Mouse (Mus musculus): ENCODE data around the gene Camsap3. TPM values are rescaled to one million over a fixed set of nuclear protein-coding genes. Genes with fewer than 3 reads are reported as not detected.
A peak's percentile ranks its signal among the peaks of the same experiment; 100 is the strongest.

Gene Camsap3
- total and polyA plus RNA-seq, 2 experiments from 2014 or later = 46.2 to 149 TPM

GRCm38 (mm10) chr8:3625445-3625844 is 38.4 kb downstream of the Camsap3 start, which contains the start of gene Pcp2:
Pcp2 (minus strand) TSS chr8:3625545.
- ATAC-seq (ENCODE audit: low FRiP score) (no peak), DNase-seq (ENCODE audit: low spot score) (no peak)
- H3K36me3 ChIP-seq (ENCODE audit: insufficient read depth, low read length) = no peaks in the 10 kb centered on the region
- peaks cover 9% of the 10 kb centered on the region; the same call in 1 of the 2 replicates for H3K27me3 ChIP-seq (ENCODE audit: insufficient read depth, low read length)
- H3K9ac ChIP-seq (replicated peaks; ENCODE audit: low read length, poor library complexity, severe bottlenecking) = no peak within 1 kb of the TSS
- 63% methylated on average over 1 of the region's 1 CpGs for WGBS
- H3K4me3 ChIP-seq (ENCODE audit: low read depth, low read length) = no peak within 1 kb of the TSS
- no peak within 1 kb of the TSS for H3K4me2 ChIP-seq (ENCODE audit: low read depth, low read length, poor library complexity, severe bottlenecking)
- TF ChIP-seq CTCF (IDR thresholded peaks at IDR 0.05) = no peak
- no peak within 1 kb of the TSS for H3K27ac ChIP-seq (ENCODE audit: low read depth, low read length)
- H3K4me1 ChIP-seq (ENCODE audit: insufficient read depth, low read length) = 0 out of 2 replicates have a peak, but pooled peaks cover 3% of the 10 kb centered on the region
- no peaks in the 10 kb centered on the region for H3K9me3 ChIP-seq (ENCODE audit: low read length)

DNA sequence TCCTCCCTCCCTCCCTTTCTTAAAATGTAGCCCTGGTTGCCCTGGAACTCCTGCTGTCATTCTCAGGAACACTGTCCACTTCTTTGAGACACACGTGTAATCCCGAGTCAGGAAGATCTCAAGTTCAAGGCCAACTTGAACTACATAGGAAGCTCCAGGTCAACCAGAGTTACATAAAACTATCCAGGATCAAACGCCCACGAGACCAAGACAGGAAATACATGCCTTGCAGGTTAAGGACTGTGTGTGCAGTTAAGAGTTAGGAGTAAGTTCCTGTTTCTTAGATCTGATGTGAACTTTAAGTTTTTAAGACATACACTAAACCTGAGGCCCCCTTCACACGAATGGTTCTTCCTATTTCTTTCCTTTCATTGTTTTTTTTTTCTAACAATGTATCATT is 39.9 kb downstream of the Camsap3 start:
- H3K27me3 ChIP-seq (ENCODE audit: insufficient read depth, low read length) = peaks cover 9% of the 10 kb centered on the region; the same call in 1 of the 2 replicates
- H3K9me3 ChIP-seq (ENCODE audit: low read length) = no peaks in the 10 kb centered on the region
- no peak overlapping the region for H3K4me2 ChIP-seq (ENCODE audit: low read depth, low read length, poor library complexity, severe bottlenecking)
- H3K27ac ChIP-seq (ENCODE audit: low read depth, low read length) = no peak overlapping the region
- no peak for TF ChIP-seq CTCF (IDR thresholded peaks at IDR 0.05)
- H3K36me3 ChIP-seq (ENCODE audit: insufficient read depth, low read length) = no peaks in the 10 kb centered on the region
- DNase-seq (ENCODE audit: low spot score) (no peak), ATAC-seq (ENCODE audit: low FRiP score) (no peak)
- WGBS = 66% methylated on average over 5 of the region's 5 CpGs
- H3K9ac ChIP-seq (replicated peaks; ENCODE audit: low read length, poor library complexity, severe bottlenecking) = no peak overlapping the region
- no peak overlapping the region for H3K4me3 ChIP-seq (ENCODE audit: low read depth, low read length)
- peaks cover 7% of the 10 kb centered on the region; the same call in 1 of the 2 replicates for H3K4me1 ChIP-seq (ENCODE audit: insufficient read depth, low read length)

DNA sequence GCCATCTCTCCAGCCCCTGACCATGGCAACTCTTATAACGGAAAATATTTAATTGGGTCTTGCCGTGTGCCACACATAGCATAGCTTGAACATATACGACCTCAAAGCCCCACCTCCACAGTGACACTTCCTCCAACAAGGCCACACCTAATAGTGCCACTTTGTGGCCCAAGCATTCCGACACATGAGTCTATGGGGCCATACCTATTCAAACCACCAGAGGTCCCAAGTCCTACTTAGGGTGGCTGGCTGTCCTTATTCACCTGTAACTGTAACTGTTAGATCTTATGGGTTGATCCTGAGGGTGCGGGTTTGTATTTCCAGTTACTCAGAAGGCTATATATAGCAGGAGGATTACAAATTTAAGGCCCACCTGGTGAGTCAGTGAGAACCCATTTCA is 40.9 kb downstream of the Camsap3 start:
- WGBS = 29% methylated on average over 5 of the region's 5 CpGs

GRCm38 (mm10) chr8:3630647-3631477 is 43.8 kb downstream of the Camsap3 start, which contains the start of gene Stxbp2:
Stxbp2 (plus strand) TSS chr8:3630955.
- H3K9ac ChIP-seq (replicated peaks; ENCODE audit: low read length, poor library complexity, severe bottlenecking) = peak within 1 kb of the TSS; percentile 51
- ATAC-seq (ENCODE audit: low FRiP score) = peak; percentile 74
- no peaks in the 10 kb centered on the region for H3K36me3 ChIP-seq (ENCODE audit: insufficient read depth, low read length)
- H3K27ac ChIP-seq (ENCODE audit: low read depth, low read length) = no peak within 1 kb of the TSS
- peak within 1 kb of the TSS; percentile 60 for H3K4me2 ChIP-seq (ENCODE audit: low read depth, low read length, poor library complexity, severe bottlenecking)
- peak within 1 kb of the TSS; percentile 44 for H3K4me3 ChIP-seq (ENCODE audit: low read depth, low read length)
- peak; percentile 43 for DNase-seq (ENCODE audit: low spot score)
- 6% methylated on average over 47 of the region's 47 CpGs for WGBS
- H3K27me3 ChIP-seq (ENCODE audit: insufficient read depth, low read length) = peaks cover 9% of the 10 kb centered on the region; the same call in 1 of the 2 replicates
- H3K9me3 ChIP-seq (ENCODE audit: low read length) = no peaks in the 10 kb centered on the region
- H3K4me1 ChIP-seq (ENCODE audit: insufficient read depth, low read length) = peaks cover 4% of the 10 kb centered on the region; the same call in 1 of the 2 replicates
- no peak; the same call in 1 of the 2 replicates for TF ChIP-seq CTCF (IDR thresholded peaks at IDR 0.05)

More for the DNA sequence above, 40.9 kb downstream of the Camsap3 start:
- Histone ChIP-seq H3K27ac (ENCODE audit: low read depth, low read length) (no peak overlapping the region), H3K4me3 (ENCODE audit: low read depth, low read length) (no peak overlapping the region), H3K36me3 (ENCODE audit: insufficient read depth, low read length) (no peaks in the 10 kb centered on the region), H3K4me1 (ENCODE audit: insufficient read depth, low read length) (peaks cover 4% of the 10 kb centered on the region; the same call in 1 of the 2 replicates), H3K4me2 (ENCODE audit: low read depth, low read length, poor library complexity, severe bottlenecking) (no peak overlapping the region), H3K9ac (replicated peaks; ENCODE audit: low read length, poor library complexity, severe bottlenecking) (no peak overlapping the region), H3K27me3 (ENCODE audit: insufficient read depth, low read length) (peaks cover 9% of the 10 kb centered on the region; the same call in 1 of the 2 replicates), H3K9me3 (ENCODE audit: low read length) (no peaks in the 10 kb centered on the region)
- peak; percentile 72 for TF ChIP-seq CTCF (IDR thresholded peaks at IDR 0.05)
- ATAC-seq (ENCODE audit: low FRiP score) (0 out of 2 replicates have a peak, but pooled peaks have one; percentile 36), DNase-seq (ENCODE audit: low spot score) (peak; percentile 50)

- peaks cover 9% of the 10 kb centered on the region; the same call in 1 of the 2 replicates for H3K27me3 ChIP-seq (ENCODE audit: insufficient read depth, low read length)
- no peak for DNase-seq (ENCODE audit: low spot score)
- no peak for TF ChIP-seq CTCF (IDR thresholded peaks at IDR 0.05)
- H3K9me3 ChIP-seq (ENCODE audit: low read length) = no peaks in the 10 kb centered on the region
- H3K27ac ChIP-seq (ENCODE audit: low read depth, low read length) = no peak overlapping the region
- ATAC-seq (ENCODE audit: low FRiP score) = 0 out of 2 replicates have a peak, but pooled peaks have one; percentile 5
- H3K9ac ChIP-seq (replicated peaks; ENCODE audit: low read length, poor library complexity, severe bottlenecking) = peak overlapping the region; percentile 51
- peak overlapping the region; percentile 44 for H3K4me3 ChIP-seq (ENCODE audit: low read depth, low read length)
- H3K36me3 ChIP-seq (ENCODE audit: insufficient read depth, low read length) = 0 out of 2 replicates have a peak, but pooled peaks cover 5% of the 10 kb centered on the region
- H3K4me1 ChIP-seq (ENCODE audit: insufficient read depth, low read length) = peaks cover 4% of the 10 kb centered on the region; the same call in 1 of the 2 replicates
- WGBS = 23% methylated on average over 8 of the region's 8 CpGs
- H3K4me2 ChIP-seq (ENCODE audit: low read depth, low read length, poor library complexity, severe bottlenecking) = peak overlapping the region; percentile 60
Measured at GRCm38 (mm10) chr8:3631478-3631875, 44.4 kb downstream of the Camsap3 start.

GRCm38 (mm10) chr8:3645804-3646203 is 58.7 kb downstream of the Camsap3 start:
- peak; percentile 10 for DNase-seq (ENCODE audit: low spot score)
- Histone ChIP-seq H3K27me3 (ENCODE audit: insufficient read depth, low read length) (no peaks in the 10 kb centered on the region), H3K27ac (ENCODE audit: low read depth, low read length) (no peak overlapping the region), H3K36me3 (ENCODE audit: insufficient read depth, low read length) (no peaks in the 10 kb centered on the region), H3K9me3 (ENCODE audit: low read length) (no peaks in the 10 kb centered on the region), H3K4me2 (ENCODE audit: low read depth, low read length, poor library complexity, severe bottlenecking) (no peak overlapping the region), H3K4me1 (ENCODE audit: insufficient read depth, low read length) (no peaks in the 10 kb centered on the region), H3K4me3 (ENCODE audit: low read depth, low read length) (no peak overlapping the region), H3K9ac (replicated peaks; ENCODE audit: low read length, poor library complexity, severe bottlenecking) (no peak overlapping the region)
- TF ChIP-seq CTCF (IDR thresholded peaks at IDR 0.05) = no peak
- ATAC-seq (ENCODE audit: low FRiP score) = no peak
- 18% methylated on average over 5 of the region's 5 CpGs for WGBS

All from midbrain, postnatal 0 days (tissue).